Mouse (Mus musculus): ENCODE results near the gene Cflar. TPM values are rescaled to one million over a fixed set of nuclear protein-coding genes. Genes with fewer than 3 reads are reported as not detected.

Gene Cflar
- 17.1 TPM for polyA plus RNA-seq (2015; fragmentation: Illumina TruSeq; extraction: RNeasy Lipid Tissue Mini Kit (QIAGEN cat#74804); ENCODE audit: low read depth, low replicate concordance)

GRCm38 (mm10) chr1:58711365-58712016 lies at the start of gene Cflar:
Gene Cflar, plus strand, starts transcription at chr1:58711508.

GRCm38 (mm10) chr1:58695810-58696209 lies 15.5 kb upstream of the Cflar start, which contains the start of gene Als2cr12:
Gene Als2cr12, minus strand, starts transcription at chr1:58695989.

GRCm38 (mm10) chr1:58795291-58796058 lies 84.2 kb downstream of the Cflar start, which contains the start of gene Casp8:
Gene Casp8, plus strand, starts transcription at chr1:58795374.

Other genes starting within 250 kb of the Cflar start
- gene Orc2, start 206.4 kb upstream of the Cflar start, polyA plus RNA-seq (2015; fragmentation: Illumina TruSeq; extraction: RNeasy Lipid Tissue Mini Kit (QIAGEN cat#74804); ENCODE audit: low read depth, low replicate concordance): 30.1 TPM
- gene Fam126b, start 125.2 kb upstream of the Cflar start, polyA plus RNA-seq (2015; fragmentation: Illumina TruSeq; extraction: RNeasy Lipid Tissue Mini Kit (QIAGEN cat#74804); ENCODE audit: low read depth, low replicate concordance): 51.4 TPM
- 265 TPM for gene Ndufb3, start 125.1 kb upstream of the Cflar start, polyA plus RNA-seq (2015; fragmentation: Illumina TruSeq; extraction: RNeasy Lipid Tissue Mini Kit (QIAGEN cat#74804); ENCODE audit: low read depth, low replicate concordance)
- gene Als2cr12, start 15.5 kb upstream of the Cflar start, polyA plus RNA-seq (2015; fragmentation: Illumina TruSeq; extraction: RNeasy Lipid Tissue Mini Kit (QIAGEN cat#74804); ENCODE audit: low read depth, low replicate concordance): not detected
- 3.5 TPM for gene Casp8, start 83.9 kb downstream of the Cflar start, polyA plus RNA-seq (2015; fragmentation: Illumina TruSeq; extraction: RNeasy Lipid Tissue Mini Kit (QIAGEN cat#74804); ENCODE audit: low read depth, low replicate concordance)

Data from brain, adult 10 weeks (tissue).